Mouse (Mus musculus): ENCODE results near the gene Ccdc155. TPM values are rescaled to one million over a fixed set of nuclear protein-coding genes. Genes with fewer than 3 reads are reported as not detected.

Ccdc155 gene
- total and polyA plus RNA-seq, 3 experiments = 0.12 TPM; not detected in 2

DNA sequence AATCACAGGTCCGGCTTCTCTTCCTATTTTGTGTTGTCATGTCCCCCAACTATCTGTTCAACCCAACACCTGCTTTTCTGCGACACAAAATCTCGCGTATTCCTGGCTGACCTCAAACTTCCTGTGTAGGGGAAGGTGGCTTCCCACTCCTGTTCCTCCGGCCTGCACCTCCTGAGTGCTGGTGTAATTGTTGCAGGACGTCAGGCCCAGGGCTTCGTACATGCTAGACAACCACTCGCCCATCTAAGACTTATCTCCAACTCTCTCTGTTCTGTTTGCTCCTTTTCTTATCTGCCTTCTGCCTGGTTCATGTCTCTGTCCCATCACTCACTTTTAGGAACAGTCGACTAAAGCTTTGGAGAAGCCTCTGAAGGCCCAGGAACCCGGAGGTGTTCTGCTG is 6.4 kb upstream of the Ccdc155 start:
- H3K27me3 ChIP-seq (ENCODE audit: control insufficient read depth, insufficient read depth, low read length) = no peaks in the 10 kb centered on the region; the same call in 1 of the 2 replicates
- DNase-seq = no peak
- no peaks in the 10 kb centered on the region for H3K36me3 ChIP-seq (ENCODE audit: control insufficient read depth, insufficient read depth, low read length)
- H3K79me2 ChIP-seq (replicated peaks; ENCODE audit: control insufficient read depth, insufficient read depth, low read length) = no peaks in the 10 kb centered on the region
- H3K4me1 ChIP-seq (ENCODE audit: control insufficient read depth, insufficient read depth, low read length) = no peaks in the 10 kb centered on the region
- intact Hi-C loops (cut with DNase I) = no loop called here
- no peak for TF ChIP-seq EP300 (IDR thresholded peaks at IDR 0.05; ENCODE audit: insufficient read depth, low read depth, low read length)
- no peak for TF ChIP-seq CTCF (IDR thresholded peaks at IDR 0.05)
- no peak for TF ChIP-seq POLR2A (IDR thresholded peaks at IDR 0.05; ENCODE audit: insufficient read depth, low read depth, low read length)
- 39% methylated on average over 10 of the region's 10 CpGs for WGBS
- no peak overlapping the region for H3K27ac ChIP-seq
- H3K9ac ChIP-seq (ENCODE audit: low read depth, low read length) = no peak overlapping the region
- H3K4me3 ChIP-seq = no peak overlapping the region

DNA sequence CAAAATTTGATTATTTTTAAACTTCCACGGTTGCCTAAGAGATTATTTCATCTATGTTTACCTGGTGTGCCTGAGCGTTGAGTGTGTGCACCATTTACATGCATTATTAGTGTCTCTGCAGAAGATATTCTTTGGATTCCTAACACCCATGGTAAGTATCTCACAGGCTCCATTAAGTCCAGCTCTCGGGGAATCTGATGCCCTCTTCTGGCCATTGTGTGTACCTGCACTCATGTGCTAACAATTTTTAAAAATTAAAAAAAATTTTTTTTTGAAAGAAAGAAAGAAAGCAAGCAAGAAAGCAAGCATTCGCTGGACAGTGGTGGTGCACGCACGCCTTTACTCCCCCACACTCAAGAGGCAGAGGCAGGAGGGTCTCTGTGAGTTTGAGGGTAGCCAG is 3.6 kb upstream of the Ccdc155 start:
- no peak for TF ChIP-seq CTCF (IDR thresholded peaks at IDR 0.05)
- TF ChIP-seq POLR2A (IDR thresholded peaks at IDR 0.05; ENCODE audit: insufficient read depth, low read depth, low read length) = no peak
- Histone ChIP-seq H3K4me1 (ENCODE audit: control insufficient read depth, insufficient read depth, low read length) (peaks cover 1% of the 10 kb centered on the region; the same call in 1 of the 2 replicates), H3K79me2 (replicated peaks; ENCODE audit: control insufficient read depth, insufficient read depth, low read length) (no peaks in the 10 kb centered on the region), H3K36me3 (ENCODE audit: control insufficient read depth, insufficient read depth, low read length) (no peaks in the 10 kb centered on the region), H3K4me3 (no peak overlapping the region), H3K27ac (no peak overlapping the region), H3K27me3 (ENCODE audit: control insufficient read depth, insufficient read depth, low read length) (no peaks in the 10 kb centered on the region), H3K9ac (ENCODE audit: low read depth, low read length) (no peak overlapping the region)
- intact Hi-C loops (cut with DNase I) = no loop called here
- no peak for DNase-seq
- 80% methylated on average over 6 of the region's 6 CpGs for WGBS

DNA sequence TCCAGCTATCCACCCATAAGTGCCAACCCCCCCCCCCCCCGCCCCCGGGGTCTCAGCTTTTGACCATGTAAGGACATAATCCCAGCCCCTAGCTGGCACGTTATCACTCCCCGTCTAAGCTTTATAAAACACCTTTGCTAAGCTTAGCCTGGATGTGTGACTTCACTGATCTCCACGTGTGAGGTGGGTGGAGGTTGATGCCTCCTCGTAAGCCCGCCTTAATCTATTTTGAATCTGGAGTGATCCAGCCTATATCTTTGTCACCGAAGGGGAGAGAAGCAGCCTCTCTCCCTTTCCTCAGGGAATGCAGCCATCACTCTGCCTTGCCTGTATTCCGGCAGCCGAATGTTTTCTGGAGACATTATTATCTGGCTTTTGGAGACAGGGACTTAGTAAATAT is 2.0 kb downstream of the Ccdc155 start:
- DNase-seq = no peak
- intact Hi-C loops (cut with DNase I) = loop anchor here (5.0 kb wide), 1 partner anchor 220 kb away; no protein-coding TSS in a partner anchor
- Histone ChIP-seq H3K4me1 (ENCODE audit: control insufficient read depth, insufficient read depth, low read length) (peaks cover 1% of the 10 kb centered on the region; the same call in 1 of the 2 replicates), H3K36me3 (ENCODE audit: control insufficient read depth, insufficient read depth, low read length) (no peaks in the 10 kb centered on the region), H3K27ac (no peak overlapping the region), H3K9ac (ENCODE audit: low read depth, low read length) (no peak overlapping the region), H3K27me3 (ENCODE audit: control insufficient read depth, insufficient read depth, low read length) (no peaks in the 10 kb centered on the region), H3K79me2 (replicated peaks; ENCODE audit: control insufficient read depth, insufficient read depth, low read length) (no peaks in the 10 kb centered on the region), H3K4me3 (no peak overlapping the region)
- WGBS = 33% methylated on average over 10 of the region's 10 CpGs
- TF ChIP-seq POLR2A (IDR thresholded peaks at IDR 0.05; ENCODE audit: insufficient read depth, low read depth, low read length) (no peak), EP300 (IDR thresholded peaks at IDR 0.05; ENCODE audit: insufficient read depth, low read depth, low read length) (no peak), CTCF (IDR thresholded peaks at IDR 0.05) (no peak)

DNA sequence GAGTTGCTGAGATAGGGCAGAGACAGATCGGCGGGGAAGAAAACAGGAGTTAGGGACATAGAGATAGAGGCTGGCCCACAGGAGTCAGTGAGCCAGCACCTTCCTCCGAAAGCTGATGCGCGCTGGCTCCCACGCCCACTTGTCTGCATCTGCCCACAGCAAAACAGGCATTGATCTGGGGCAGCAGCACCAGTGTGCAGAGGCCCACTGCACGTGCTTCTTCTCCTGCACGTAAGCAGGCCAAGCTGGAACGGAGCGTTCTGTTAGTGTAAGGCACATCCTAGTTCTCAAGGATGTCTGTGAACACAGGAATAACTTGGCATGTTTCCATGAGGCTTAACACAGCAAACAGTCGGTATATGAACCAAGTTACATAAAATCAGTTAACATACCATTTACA is 5.7 kb downstream of the Ccdc155 start:
- WGBS = 74% methylated on average over 11 of the region's 11 CpGs
- Histone ChIP-seq H3K4me3 (no peak overlapping the region), H3K27me3 (ENCODE audit: control insufficient read depth, insufficient read depth, low read length) (no peaks in the 10 kb centered on the region), H3K36me3 (ENCODE audit: control insufficient read depth, insufficient read depth, low read length) (no peaks in the 10 kb centered on the region), H3K27ac (no peak overlapping the region), H3K79me2 (replicated peaks; ENCODE audit: control insufficient read depth, insufficient read depth, low read length) (no peaks in the 10 kb centered on the region), H3K9ac (ENCODE audit: low read depth, low read length) (no peak overlapping the region), H3K4me1 (ENCODE audit: control insufficient read depth, insufficient read depth, low read length) (no peaks in the 10 kb centered on the region; the same call in 1 of the 2 replicates)
- no peak for TF ChIP-seq CTCF (IDR thresholded peaks at IDR 0.05)
- no peak for TF ChIP-seq EP300 (IDR thresholded peaks at IDR 0.05; ENCODE audit: insufficient read depth, low read depth, low read length)
- no peak for TF ChIP-seq POLR2A (IDR thresholded peaks at IDR 0.05; ENCODE audit: insufficient read depth, low read depth, low read length)
- DNase-seq = no peak
- intact Hi-C loops (cut with DNase I) = loop anchor here (1.0 kb wide), 2 partner anchors 37 to 119 kb away; no protein-coding TSS in a partner anchor

DNA sequence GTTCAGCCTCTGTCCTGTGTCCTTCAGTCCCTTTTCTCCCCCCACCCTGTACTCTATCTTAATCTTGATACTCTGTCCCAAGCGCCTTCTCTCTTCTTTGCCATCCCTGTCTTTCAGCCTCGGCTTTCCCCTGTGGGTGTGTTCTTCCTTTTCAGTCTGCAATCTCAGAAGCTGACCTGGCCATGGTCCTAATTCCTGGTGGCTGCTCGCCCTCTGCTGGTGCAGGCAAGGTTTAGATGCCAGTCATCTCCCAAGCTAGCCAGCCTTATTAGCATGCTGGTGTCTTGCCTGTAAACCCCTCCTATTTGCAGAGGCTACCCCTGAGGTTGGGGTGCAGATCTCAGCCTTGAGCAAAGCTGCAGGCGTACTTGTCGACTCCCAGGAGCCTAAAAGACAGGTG is 6.3 kb downstream of the Ccdc155 start:
- Histone ChIP-seq H3K79me2 (replicated peaks; ENCODE audit: control insufficient read depth, insufficient read depth, low read length) (no peaks in the 10 kb centered on the region), H3K4me1 (ENCODE audit: control insufficient read depth, insufficient read depth, low read length) (no peaks in the 10 kb centered on the region; the same call in 1 of the 2 replicates), H3K36me3 (ENCODE audit: control insufficient read depth, insufficient read depth, low read length) (no peaks in the 10 kb centered on the region), H3K4me3 (no peak overlapping the region), H3K9ac (ENCODE audit: low read depth, low read length) (no peak overlapping the region), H3K27ac (no peak overlapping the region), H3K27me3 (ENCODE audit: control insufficient read depth, insufficient read depth, low read length) (no peaks in the 10 kb centered on the region)
- peak; percentile 73 to 76 for DNase-seq
- intact Hi-C loops (cut with DNase I) = loop anchor here (1.0 kb wide), 2 partner anchors 36 to 118 kb away; no protein-coding TSS in a partner anchor
- WGBS = 10% methylated on average over 5 of the region's 5 CpGs
- peak; percentile 83 for TF ChIP-seq EP300 (IDR thresholded peaks at IDR 0.05; ENCODE audit: insufficient read depth, low read depth, low read length)
- TF ChIP-seq POLR2A (IDR thresholded peaks at IDR 0.05; ENCODE audit: insufficient read depth, low read depth, low read length) = no peak
- peak; percentile 84 for TF ChIP-seq CTCF (IDR thresholded peaks at IDR 0.05)

DNA sequence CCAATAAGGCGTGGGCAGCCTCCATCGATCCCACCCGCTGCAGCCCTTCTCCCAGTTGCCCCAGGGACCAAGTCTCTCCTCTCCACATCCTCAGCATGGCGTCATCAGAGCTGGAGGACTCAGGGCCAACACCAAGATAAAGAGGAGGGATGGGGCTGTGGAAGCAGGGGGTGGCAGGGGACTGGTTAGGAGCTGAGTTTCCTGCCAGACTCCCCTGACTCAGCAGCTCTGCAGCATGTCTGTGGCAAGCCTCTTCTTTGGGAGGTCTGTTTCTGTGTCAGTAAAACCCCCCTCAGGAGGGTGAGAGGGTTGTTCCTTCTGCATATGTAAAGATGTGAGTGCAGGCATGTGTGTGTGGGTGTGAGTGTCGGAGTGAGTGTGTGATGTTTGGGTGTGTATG is 7.7 kb downstream of the Ccdc155 start:
- H3K9ac ChIP-seq (ENCODE audit: low read depth, low read length) = no peak overlapping the region
- H3K4me1 ChIP-seq (ENCODE audit: control insufficient read depth, insufficient read depth, low read length) = no peaks in the 10 kb centered on the region; the same call in 1 of the 2 replicates
- no peak for DNase-seq
- TF ChIP-seq CTCF (IDR thresholded peaks at IDR 0.05) (no peak), POLR2A (IDR thresholded peaks at IDR 0.05; ENCODE audit: insufficient read depth, low read depth, low read length) (no peak), EP300 (IDR thresholded peaks at IDR 0.05; ENCODE audit: insufficient read depth, low read depth, low read length) (no peak)
- H3K36me3 ChIP-seq (ENCODE audit: control insufficient read depth, insufficient read depth, low read length) = no peaks in the 10 kb centered on the region
- H3K79me2 ChIP-seq (replicated peaks; ENCODE audit: control insufficient read depth, insufficient read depth, low read length) = no peaks in the 10 kb centered on the region
- no peaks in the 10 kb centered on the region for H3K27me3 ChIP-seq (ENCODE audit: control insufficient read depth, insufficient read depth, low read length)
- no peak overlapping the region for H3K4me3 ChIP-seq
- no peak overlapping the region for H3K27ac ChIP-seq
- intact Hi-C loops (cut with DNase I) = no loop called here
- 58% methylated on average over 5 of the region's 5 CpGs for whole genome bisulfite sequencing

Measured in heart, adult 2 months (tissue).